Comparison of ENCODE assay signal across 8 mouse cellular contexts in the genomic region with DNA sequence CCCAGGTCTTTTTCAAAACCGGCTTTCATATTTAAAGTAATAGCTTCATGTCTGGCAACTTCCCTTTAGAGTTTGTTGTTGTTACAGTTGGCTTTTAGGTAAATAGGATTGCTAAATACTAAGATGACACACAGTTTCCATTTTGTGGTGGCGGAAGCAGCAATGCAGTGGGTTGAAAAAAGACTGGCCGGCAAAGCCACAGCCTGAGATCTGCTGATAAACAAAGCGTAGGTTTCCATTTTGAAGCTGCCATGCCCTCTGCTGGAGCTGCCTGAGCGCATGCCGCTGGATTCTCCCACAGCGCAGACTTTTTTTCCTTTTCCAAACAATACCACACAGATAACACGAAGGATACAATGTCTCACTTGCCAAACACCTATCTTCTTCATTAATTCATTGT. TPM values are rescaled to one million over a fixed set of nuclear protein-coding genes. Genes with fewer than 3 reads are reported as not detected.
A peak's percentile ranks its signal among the peaks of the same experiment; 100 is the strongest.
DNase-seq lines count a peak whose midpoint lies in the region; ATAC-seq and TF ChIP-seq lines count a peak whose summit lies in the region.

No protein-coding gene starts in this region.

- H3K27ac ChIP-seq in limb, embryonic 11.5 days (replicated peaks; ENCODE audit: low read depth, low read length): no peak overlapping the region
- H3K27ac ChIP-seq in midbrain, embryonic 13.5 days: no peak overlapping the region
- H3K27ac ChIP-seq in spleen, adult 2 months (ENCODE audit: insufficient read depth, low read length): no peak overlapping the region

- H3K36me3 ChIP-seq in limb, embryonic 11.5 days (ENCODE audit: control insufficient read depth, insufficient read depth, low read length): no peaks in the 10 kb centered on the region
- peaks cover 5% of the 10 kb centered on the region for H3K36me3 ChIP-seq in midbrain, embryonic 13.5 days
- peaks cover 3% of the 10 kb centered on the region for H3K36me3 ChIP-seq in spleen, adult 2 months (ENCODE audit: control insufficient read depth, insufficient read depth, low read length)

- no peak for ATAC-seq in cerebellum, adult (ENCODE audit: insufficient number of reproducible peaks, low FRiP score, low TSS enrichment)
- peak; percentile 45 for ATAC-seq in granulocyte monocyte progenitor cell, adult 5-6 weeks (replicated peaks; ENCODE audit: poor library complexity, severe bottlenecking)
- ATAC-seq in limb, embryonic 11.5 days (ENCODE audit: insufficient number of reproducible peaks, low FRiP score, low TSS enrichment, low read depth): no peak
- no peak for ATAC-seq in midbrain, embryonic 13.5 days

- TF ChIP-seq CTCF in spleen, adult 2 months (IDR thresholded peaks at IDR 0.05; ENCODE audit: extremely low read depth, insufficient read depth, insufficient read length, insufficient replicate concordance): peak; percentile 66; the same call in 1 of the 2 replicates

- no peak for TF ChIP-seq POLR2A in spleen, adult 2 months (IDR thresholded peaks at IDR 0.05; ENCODE audit: low read depth, low read length)

- WGBS in limb, embryonic 11.5 days: 12% methylated on average over 8 of the region's 8 CpGs
- 1% methylated on average over 8 of the region's 8 CpGs for WGBS in midbrain, embryonic 13.5 days
- WGBS in spleen, adult 2 months: under 1% methylated on average over 8 of the region's 8 CpGs

- H3K4me2 ChIP-seq in limb, embryonic 11.5 days (ENCODE audit: low read depth, severe bottlenecking): peak overlapping the region; percentile 24; the same call in 1 of the 2 replicates
- H3K4me2 ChIP-seq in midbrain, embryonic 13.5 days (replicated peaks): peak overlapping the region; percentile 36

- no peaks in the 10 kb centered on the region for H3K27me3 ChIP-seq in limb, embryonic 11.5 days (ENCODE audit: control insufficient read depth, insufficient read depth, low read length)
- no peaks in the 10 kb centered on the region for H3K27me3 ChIP-seq in midbrain, embryonic 13.5 days
- no peaks in the 10 kb centered on the region for H3K27me3 ChIP-seq in spleen, adult 2 months (ENCODE audit: control insufficient read depth, insufficient read depth, low read length)

- H3K4me3 ChIP-seq in limb, embryonic 11.5 days (ENCODE audit: low read depth, low read length): no peak overlapping the region
- H3K4me3 ChIP-seq in midbrain, embryonic 13.5 days (replicated peaks): no peak overlapping the region; the same call in 1 of the 2 replicates
- no peak overlapping the region for H3K4me3 ChIP-seq in spleen, adult 2 months (ENCODE audit: extremely low read depth, insufficient read depth, insufficient read length)

- peak; percentile 29 for DNase-seq in cerebellum, adult 11 months
- peak; percentile 41 for DNase-seq in embryo, embryonic 11.5 days (ENCODE audit: low read depth, low spot score)
- DNase-seq in kidney, adult 11 months: peak; percentile 69
- DNase-seq in limb, embryonic 11.5 days (ENCODE audit: low spot score): peak; percentile 68
- peak; percentile 69 to 91 for DNase-seq in spleen, adult 2 months (ENCODE audit: low read depth in 1 of 2, low spot score in 2 of 2)

- no peaks in the 10 kb centered on the region for H3K4me1 ChIP-seq in limb, embryonic 11.5 days (ENCODE audit: control insufficient read depth, insufficient read depth, low read length)
- peaks cover 26% of the 10 kb centered on the region for H3K4me1 ChIP-seq in midbrain, embryonic 13.5 days (replicated peaks)
- no peaks in the 10 kb centered on the region; the same call in 1 of the 2 replicates for H3K4me1 ChIP-seq in spleen, adult 2 months (ENCODE audit: control insufficient read depth, insufficient read depth, insufficient read length)

- no peak overlapping the region for H3K9ac ChIP-seq in limb, embryonic 11.5 days (ENCODE audit: low read length)
- H3K9ac ChIP-seq in midbrain, embryonic 13.5 days (replicated peaks): no peak overlapping the region

- H3K9me3 ChIP-seq in limb, embryonic 11.5 days (ENCODE audit: control insufficient read depth, low read length): no peaks in the 10 kb centered on the region
- H3K9me3 ChIP-seq in midbrain, embryonic 13.5 days: no peaks in the 10 kb centered on the region

RNA-seq across cellular contexts. Expression of a gene that starts 2.6 kb away (rescaled TPM):
- 55.0 and 90.4 TPM in 2 replicates for total RNA-seq in granulocyte monocyte progenitor cell, adult 5-6 weeks (2014; fragmentation: Nextera tagmentation)
- total RNA-seq in granulocyte monocyte progenitor cell, adult 5-6 weeks (2017): 98.1 and 98.8 TPM in 2 replicates
- polyA plus RNA-seq in limb, embryonic 11.5 days (2014; fragmentation: Nextera tagmentation; extraction: Ambion mirVana): 29.3 and 30.1 TPM in 2 replicates
- polyA plus RNA-seq in midbrain, embryonic 13.5 days (2015; fragmentation: Nextera tagmentation; extraction: Ambion mirVana): 170 and 177 TPM in 2 replicates
- 5.6 and 6.2 TPM in 2 replicates for polyA plus RNA-seq in spleen, adult 2 months (2012; rRNA removed)

Comparison
In these comparisons a context has a peak if more than half of its experiments do, and no peak if none do; other contexts are left out.
1. DNase-seq: peak in every context shown above with its lines; median percentile 80 in spleen, adult 2 months; 69 in kidney, adult 11 months; 68 in limb, embryonic 11.5 days; 41 in embryo, embryonic 11.5 days; 29 in cerebellum, adult 11 months.